Mouse (Mus musculus) CD4-positive, CD25-positive, alpha-beta regulatory T cell, adult 4 months (primary cell): ENCODE data around the gene Arl4d. TPM values are rescaled to one million over a fixed set of nuclear protein-coding genes. Genes with fewer than 3 reads are reported as not detected.

ENCODE experiments used
- polyA plus RNA-seq, 2 experiments: library from polyadenylated mRNA; unstranded; fragments of 100-300 nt; shearing (Covaris generic); gene quantifications; one replicate each; pipeline ENCODE4 v1.2.1; 2017

Gene Arl4d
- polyA plus RNA-seq, 2 experiments from 2014 or later = not detected

Other genes starting within 250 kb of the Arl4d start
- gene Aarsd1, start 247.9 kb upstream of the Arl4d start, polyA plus RNA-seq = 10 to 100 TPM; 36.2 to 41.6 TPM
- gene Gm27029, start 240.7 kb upstream of the Arl4d start, polyA plus RNA-seq = 1 to 10 TPM; 1.3 to 1.8 TPM
- gene Rundc1, start 240.5 kb upstream of the Arl4d start, polyA plus RNA-seq = 1 to 10 TPM; 8.0 to 8.5 TPM
- 1 to 10 TPM; 1.7 to 2.1 TPM for gene Ptges3l, start 240.2 kb upstream of the Arl4d start, polyA plus RNA-seq
- 100 to 1,000 TPM; 407 to 740 TPM for gene Rpl27, start 223.2 kb upstream of the Arl4d start, polyA plus RNA-seq
- 100 to 1,000 TPM; 174 to 204 TPM for gene Ifi35, start 217.1 kb upstream of the Arl4d start, polyA plus RNA-seq
- gene Rnd2, start 200.5 kb upstream of the Arl4d start, polyA plus RNA-seq = under 1 TPM in 1 of 2 experiments, not detected in 1; 0.23 TPM
- 1 to 10 TPM; 1.1 to 1.5 TPM for gene Vat1, start 199.3 kb upstream of the Arl4d start, polyA plus RNA-seq
- gene Brca1, start 113.6 kb upstream of the Arl4d start, polyA plus RNA-seq = 1 to 10 TPM; 3.5 to 4.1 TPM
- 10 to 100 TPM; 70.0 to 88.4 TPM for gene Nbr1, start 113.4 kb upstream of the Arl4d start, polyA plus RNA-seq
- 10 to 100 TPM; 10.8 to 15.2 TPM for gene Tmem106a, start 83.3 kb upstream of the Arl4d start, polyA plus RNA-seq
- gene Gm11634, start 66.3 kb upstream of the Arl4d start, polyA plus RNA-seq = not detected
- gene Rdm1, start 38.3 kb upstream of the Arl4d start, polyA plus RNA-seq = 10 to 100 TPM; 86.2 to 93.4 TPM
- 10 to 100 TPM; 30.8 to 39.0 TPM for gene Dhx8, start 67.4 kb downstream of the Arl4d start, polyA plus RNA-seq
- not detected for gene Etv4, start 119.8 kb downstream of the Arl4d start, polyA plus RNA-seq
- gene Meox1, start 228.8 kb downstream of the Arl4d start, polyA plus RNA-seq = not detected